Mouse (Mus musculus): Measurements from ENCODE around the gene Nebl.

Gene Nebl

GRCm38 (mm10) chr2:17623931-17624330, 107.3 kb downstream of the Nebl start:
- no peak for DNase-seq (ENCODE audit: extremely low spot score)

GRCm38 (mm10) chr2:17610259-17610658, 121.0 kb downstream of the Nebl start:
- no peak for DNase-seq (ENCODE audit: extremely low spot score)

- no peak for DNase-seq (ENCODE audit: extremely low spot score)
Measured at GRCm38 (mm10) chr2:17603573-17603972, 127.7 kb downstream of the Nebl start.

- DNase-seq (ENCODE audit: extremely low spot score), result no peak
Measured at GRCm38 (mm10) chr2:17600652-17601051, 130.6 kb downstream of the Nebl start.

GRCm38 (mm10) chr2:17599860-17600259, 131.4 kb downstream of the Nebl start:
- DNase-seq (ENCODE audit: extremely low spot score), result no peak

- no peak for DNase-seq (ENCODE audit: extremely low spot score)
Measured at GRCm38 (mm10) chr2:17597932-17598331, 133.3 kb downstream of the Nebl start.

GRCm38 (mm10) chr2:17589669-17590068, 141.6 kb downstream of the Nebl start:
- DNase-seq (ENCODE audit: extremely low spot score), result no peak

GRCm38 (mm10) chr2:17585329-17585992, 145.8 kb downstream of the Nebl start:
- no peak for DNase-seq (ENCODE audit: extremely low spot score)

GRCm38 (mm10) chr2:17575648-17576047, 155.6 kb downstream of the Nebl start:
- DNase-seq (ENCODE audit: extremely low spot score), result no peak

- DNase-seq (ENCODE audit: extremely low spot score), result no peak
Measured at GRCm38 (mm10) chr2:17571716-17572115, 159.5 kb downstream of the Nebl start.

GRCm38 (mm10) chr2:17558889-17559742, 172.1 kb downstream of the Nebl start:
- no peak for DNase-seq (ENCODE audit: extremely low spot score)

GRCm38 (mm10) chr2:17549895-17550558, 181.2 kb downstream of the Nebl start:
- DNase-seq (ENCODE audit: extremely low spot score), result peak; percentile 34

- no peak for DNase-seq (ENCODE audit: extremely low spot score)
Measured at GRCm38 (mm10) chr2:17546354-17546948, 184.8 kb downstream of the Nebl start.

- DNase-seq (ENCODE audit: extremely low spot score), result no peak
Measured at GRCm38 (mm10) chr2:17539737-17540136, 191.5 kb downstream of the Nebl start.

GRCm38 (mm10) chr2:17538493-17538892, 192.8 kb downstream of the Nebl start:
- DNase-seq (ENCODE audit: extremely low spot score), result no peak

GRCm38 (mm10) chr2:17531355-17532105, 199.7 kb downstream of the Nebl start:
- no peak for DNase-seq (ENCODE audit: extremely low spot score)

- DNase-seq (ENCODE audit: extremely low spot score), result no peak
Measured at GRCm38 (mm10) chr2:17525739-17526526, 205.3 kb downstream of the Nebl start.

GRCm38 (mm10) chr2:17525211-17525610, 206.1 kb downstream of the Nebl start:
- DNase-seq (ENCODE audit: extremely low spot score), result no peak

- peak; percentile 36 for DNase-seq (ENCODE audit: extremely low spot score)
Measured at GRCm38 (mm10) chr2:17524205-17524978, 206.9 kb downstream of the Nebl start.

GRCm38 (mm10) chr2:17523791-17524190, 207.5 kb downstream of the Nebl start:
- peak; percentile 40 for DNase-seq (ENCODE audit: extremely low spot score)
